Mouse (Mus musculus): ENCODE data around the gene Tas2r125. TPM values are rescaled to one million over a fixed set of nuclear protein-coding genes. Genes with fewer than 3 reads are reported as not detected.

Tas2r125 gene
- not detected in 2 replicates for polyA plus RNA-seq (2015; fragmentation: Nextera tagmentation; extraction: Ambion mirVana)

DNA sequence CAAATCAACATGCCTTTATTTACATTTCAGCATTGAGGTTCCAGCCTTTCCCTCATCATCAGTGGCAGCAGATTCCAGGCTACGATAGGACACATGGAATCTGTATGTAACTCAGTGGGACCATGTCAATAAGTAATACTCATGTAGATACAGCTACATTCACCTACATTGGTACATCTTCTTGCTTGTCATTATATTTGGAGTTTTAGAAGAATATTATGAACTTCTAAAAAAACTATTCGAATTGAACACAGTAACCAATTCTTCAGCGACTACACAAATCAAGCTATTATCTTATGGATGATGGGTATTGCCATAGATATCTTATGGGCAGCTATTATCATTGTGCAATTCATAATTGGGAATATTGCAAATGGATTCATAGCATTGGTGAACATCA lies at the start of gene Tas2r125:
Gene Tas2r125, plus strand, starts transcription at position 301 of the 400 bp plus-strand sequence.

GRCm38 (mm10) chr6:132867708-132868107 lies 41.7 kb upstream of the Tas2r125 start, which contains the start of gene Tas2r110:
Gene Tas2r110, plus strand, starts transcription at chr6:132868008.

DNA sequence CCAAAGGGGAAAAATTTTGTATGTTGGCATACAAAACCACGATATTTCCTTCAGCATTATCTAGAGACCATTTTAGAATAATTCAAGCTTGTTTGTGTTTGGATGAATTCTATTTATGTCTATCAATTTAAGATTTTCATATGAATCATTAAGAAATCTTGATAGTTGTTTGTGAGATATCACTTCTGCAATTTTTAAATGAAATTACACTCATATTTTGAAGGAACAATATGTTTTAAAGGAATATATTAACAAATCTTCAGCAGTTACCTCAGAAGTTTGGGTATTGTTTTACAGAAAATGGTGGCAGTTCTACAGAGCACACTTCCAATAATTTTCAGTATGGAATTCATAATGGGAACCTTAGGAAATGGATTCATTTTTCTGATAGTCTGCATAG lies 16.7 kb upstream of the Tas2r125 start, which contains the start of gene Tas2r113:
Gene Tas2r113, plus strand, starts transcription at position 301 of the 400 bp plus-strand sequence.

DNA sequence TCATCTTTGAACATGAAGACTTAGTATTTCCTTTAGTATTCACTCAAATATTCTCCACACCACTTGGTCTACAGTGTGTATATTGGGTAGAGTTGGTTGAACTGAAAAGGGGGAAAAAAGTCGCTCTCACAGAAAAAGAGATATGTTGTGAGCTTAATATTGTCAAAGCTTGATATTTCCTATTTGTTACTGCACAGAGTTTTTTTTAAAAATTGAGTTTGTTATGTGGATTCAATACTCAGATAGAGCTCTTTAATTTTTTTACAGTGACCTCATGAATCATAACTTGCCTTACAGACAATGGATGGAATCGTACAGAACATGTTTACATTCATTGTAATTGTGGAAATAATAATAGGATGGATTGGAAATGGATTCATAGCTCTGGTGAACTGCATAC lies 41.4 kb downstream of the Tas2r125 start, which contains the start of gene Tas2r129:
Gene Tas2r129, plus strand, starts transcription at position 301 of the 400 bp plus-strand sequence.

DNA sequence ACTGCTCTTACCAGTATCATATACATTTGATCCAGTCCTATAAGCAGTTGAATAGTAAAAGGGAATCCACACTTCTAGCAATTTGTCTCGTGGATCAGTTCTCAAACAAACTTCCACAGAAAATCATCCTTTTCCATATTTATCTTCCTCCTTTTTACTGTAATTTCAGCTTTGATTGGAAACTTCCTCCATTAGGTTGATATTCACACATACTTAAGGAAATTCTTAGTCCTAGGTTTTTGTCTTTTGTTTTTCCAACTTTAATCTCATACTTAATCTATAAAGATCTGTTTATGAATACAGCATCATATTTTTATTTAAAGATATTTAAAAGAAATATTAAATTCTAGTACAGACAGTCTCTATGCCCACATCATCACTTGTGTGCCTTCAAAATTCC lies 48.4 kb downstream of the Tas2r125 start, which contains the start of gene Tas2r131:
Gene Tas2r131, minus strand, starts transcription at position 101 of the 400 bp plus-strand sequence.

Other genes starting within 250 kb of the Tas2r125 start
- gene Tas2r121, start 208.6 kb upstream of the Tas2r125 start, polyA plus RNA-seq (2015; fragmentation: Nextera tagmentation; extraction: Ambion mirVana) = not detected in 2 replicates
- gene Tas2r122, start 197.7 kb upstream of the Tas2r125 start, polyA plus RNA-seq (2015; fragmentation: Nextera tagmentation; extraction: Ambion mirVana) = not detected in 2 replicates
- gene Tas2r115, start 171.6 kb upstream of the Tas2r125 start, polyA plus RNA-seq (2015; fragmentation: Nextera tagmentation; extraction: Ambion mirVana) = not detected in 2 replicates
- not detected in 2 replicates for gene Tas2r124, start 154.9 kb upstream of the Tas2r125 start, polyA plus RNA-seq (2015; fragmentation: Nextera tagmentation; extraction: Ambion mirVana)
- gene Tas2r102, start 147.5 kb upstream of the Tas2r125 start, polyA plus RNA-seq (2015; fragmentation: Nextera tagmentation; extraction: Ambion mirVana) = not detected in 2 replicates
- gene Tas2r136, start 131.5 kb upstream of the Tas2r125 start, polyA plus RNA-seq (2015; fragmentation: Nextera tagmentation; extraction: Ambion mirVana) = not detected in 2 replicates
- not detected in 2 replicates for gene Tas2r117, start 106.8 kb upstream of the Tas2r125 start, polyA plus RNA-seq (2015; fragmentation: Nextera tagmentation; extraction: Ambion mirVana)
- not detected in 2 replicates for gene Tas2r123, start 62.5 kb upstream of the Tas2r125 start, polyA plus RNA-seq (2015; fragmentation: Nextera tagmentation; extraction: Ambion mirVana)
- not detected in 2 replicates for gene Tas2r116, start 54.2 kb upstream of the Tas2r125 start, polyA plus RNA-seq (2015; fragmentation: Nextera tagmentation; extraction: Ambion mirVana)
- gene Tas2r110, start 41.6 kb upstream of the Tas2r125 start, polyA plus RNA-seq (2015; fragmentation: Nextera tagmentation; extraction: Ambion mirVana) = not detected in 2 replicates
- gene Tas2r113, start 16.6 kb upstream of the Tas2r125 start, polyA plus RNA-seq (2015; fragmentation: Nextera tagmentation; extraction: Ambion mirVana) = not detected in 2 replicates
- gene Tas2r129, start 41.5 kb downstream of the Tas2r125 start, polyA plus RNA-seq (2015; fragmentation: Nextera tagmentation; extraction: Ambion mirVana) = not detected in 2 replicates
- not detected in 2 replicates for gene Tas2r131, start 48.3 kb downstream of the Tas2r125 start, polyA plus RNA-seq (2015; fragmentation: Nextera tagmentation; extraction: Ambion mirVana)
- gene Tas2r109, start 71.3 kb downstream of the Tas2r125 start, polyA plus RNA-seq (2015; fragmentation: Nextera tagmentation; extraction: Ambion mirVana) = not detected in 2 replicates
- gene Tas2r103, start 127.5 kb downstream of the Tas2r125 start, polyA plus RNA-seq (2015; fragmentation: Nextera tagmentation; extraction: Ambion mirVana) = not detected in 2 replicates
- not detected in 2 replicates for gene Tas2r140, start 146.2 kb downstream of the Tas2r125 start, polyA plus RNA-seq (2015; fragmentation: Nextera tagmentation; extraction: Ambion mirVana)
- 67.5 and 81.2 TPM in 2 replicates for gene Smim10l1, start 195.3 kb downstream of the Tas2r125 start, polyA plus RNA-seq (2015; fragmentation: Nextera tagmentation; extraction: Ambion mirVana)